Mouse (Mus musculus) testis, adult 2 months (tissue): ENCODE data around the gene Cyb5r4.

Experiments
- CTCF ChIP-seq: fragments of 200-500 bp; IDR thresholded peaks from 2 replicates; pipeline ENCODE4 v1.5.1; 2012; ENCODE audit warnings: low read depth, mild to moderate bottlenecking, inconsistent platforms, low read length, moderate library complexity; ENCODE audit not compliant: control insufficient read depth, insufficient read depth, insufficient replicate concordance
- POLR2A ChIP-seq: fragments of 200-500 bp; IDR thresholded peaks from 2 replicates; pipeline ENCODE4 v1.6.1; 2012; ENCODE audit warnings: low read depth, mild to moderate bottlenecking, inconsistent platforms, low read length, moderate library complexity; ENCODE audit not compliant: control insufficient read depth

- TF ChIP-seq POLR2A (no peak), CTCF (no peak)
These were observed 12.9 kb upstream of the Cyb5r4 start for GRCm38 (mm10) chr9:87008919-87009318.
